Mouse (Mus musculus) gastrocnemius, postnatal 4 days (tissue): ENCODE measurements around the gene Csf3r. TPM values are rescaled to one million over a fixed set of nuclear protein-coding genes. Genes with fewer than 3 reads are reported as not detected.

Experiments used
- total RNA-seq, 2 experiments: library from RNA; stranded (reverse); gene quantifications; 2 replicates each; pipeline ENCODE4 v1.2.3; 2021

The Csf3r gene
- total RNA-seq, 2 experiments from 2014 or later, result 0.29 to 0.93 TPM

Other genes with a start within 250 kb of the Csf3r start
- gene Mrps15, start 22.4 kb downstream of the Csf3r start, total RNA-seq, result 10 to 100 TPM; 57.4 to 57.7 TPM
- 1 to 10 TPM; 4.4 to 4.6 TPM for gene Oscp1, start 34.0 kb downstream of the Csf3r start, total RNA-seq
- gene Lsm10, start 72.1 kb downstream of the Csf3r start, total RNA-seq, result 10 to 100 TPM; 16.2 to 16.9 TPM
- gene Stk40, start 79.4 kb downstream of the Csf3r start, total RNA-seq, result 10 to 100 TPM; 34.4 to 39.0 TPM
- gene Eva1b, start 123.2 kb downstream of the Csf3r start, total RNA-seq, result 10 to 100 TPM; 31.8 to 33.8 TPM
- 1 to 10 TPM; 2.9 TPM for gene Sh3d21, start 138.9 kb downstream of the Csf3r start, total RNA-seq
- gene Thrap3, start 178.2 kb downstream of the Csf3r start, total RNA-seq, result 100 to 1,000 TPM; 182 to 188 TPM
- gene Map7d1, start 231.8 kb downstream of the Csf3r start, total RNA-seq, result 100 to 1,000 TPM; 254 to 283 TPM
- 10 to 100 TPM; 36.6 to 37.3 TPM for gene Trappc3, start 237.8 kb downstream of the Csf3r start, total RNA-seq